Mouse (Mus musculus): ENCODE results near the gene Robo3. TPM values are rescaled to one million over a fixed set of nuclear protein-coding genes. Genes with fewer than 3 reads are reported as not detected.

The Robo3 gene
- total RNA-seq, 1 experiment from 2014 or later = 4.1 TPM

DNA sequence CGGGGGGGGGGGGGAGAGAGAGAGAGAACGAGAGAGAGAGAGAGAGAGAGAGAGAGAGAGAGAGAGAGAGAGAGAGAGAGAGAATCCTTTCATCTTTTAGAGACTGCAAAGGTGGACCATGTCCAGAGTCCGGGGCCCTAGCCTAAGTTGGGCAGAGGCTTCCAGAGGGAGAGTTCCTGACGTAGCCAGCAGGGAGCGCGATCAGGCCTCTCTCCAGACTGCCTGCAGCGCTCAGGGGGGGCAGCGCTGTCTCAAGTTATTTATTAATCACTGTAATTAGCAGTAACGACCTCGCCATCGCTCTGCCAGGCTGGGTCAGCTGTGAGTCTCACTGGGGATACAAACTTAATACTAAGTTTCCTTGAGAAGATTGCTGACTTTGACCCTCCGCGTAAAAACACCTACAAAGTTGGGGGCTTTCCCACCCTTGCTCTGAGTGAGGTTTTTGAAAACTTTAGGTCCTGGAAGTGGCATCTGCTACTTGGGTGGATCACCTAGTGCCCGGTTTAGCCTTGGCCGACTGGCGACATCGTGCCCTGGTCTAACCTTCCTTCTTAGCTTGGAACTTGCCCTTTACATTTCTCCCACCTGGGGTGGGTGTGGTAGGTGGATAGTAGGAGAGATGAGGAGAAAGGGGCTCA, 900 bp downstream of the Robo3 start:
- peak; percentile 41 for ATAC-seq (replicated peaks; ENCODE audit: low read depth, poor library complexity, severe bottlenecking)

GRCm38 (mm10) chr9:37430582-37430981, 2.5 kb downstream of the Robo3 start:
- peak; percentile 61 for ATAC-seq (replicated peaks; ENCODE audit: low read depth, poor library complexity, severe bottlenecking)

GRCm38 (mm10) chr9:37429326-37429725, 3.7 kb downstream of the Robo3 start:
- ATAC-seq (replicated peaks; ENCODE audit: low read depth, poor library complexity, severe bottlenecking) = no peak

DNA sequence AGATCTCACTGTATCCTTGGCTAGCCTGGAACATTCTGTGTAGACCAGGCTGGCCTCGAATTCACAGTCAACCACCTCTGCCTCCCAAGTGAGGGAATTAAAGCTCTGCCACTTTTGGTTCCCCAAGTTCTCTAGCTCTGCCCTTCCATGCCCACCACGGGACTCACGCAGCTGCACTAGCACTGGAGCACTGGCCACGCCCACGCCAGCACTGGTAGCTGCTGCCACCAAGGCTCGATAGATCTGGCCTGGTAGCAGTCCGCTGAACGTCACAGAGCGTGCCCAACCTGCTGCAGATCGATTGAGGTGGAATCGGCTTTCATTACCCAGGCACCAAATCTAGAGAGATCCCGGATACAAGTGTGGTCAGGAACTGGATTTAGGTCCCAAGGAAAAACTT, 11.8 kb downstream of the Robo3 start:
- peak; percentile 72 for ATAC-seq (replicated peaks; ENCODE audit: low read depth, poor library complexity, severe bottlenecking)

DNA sequence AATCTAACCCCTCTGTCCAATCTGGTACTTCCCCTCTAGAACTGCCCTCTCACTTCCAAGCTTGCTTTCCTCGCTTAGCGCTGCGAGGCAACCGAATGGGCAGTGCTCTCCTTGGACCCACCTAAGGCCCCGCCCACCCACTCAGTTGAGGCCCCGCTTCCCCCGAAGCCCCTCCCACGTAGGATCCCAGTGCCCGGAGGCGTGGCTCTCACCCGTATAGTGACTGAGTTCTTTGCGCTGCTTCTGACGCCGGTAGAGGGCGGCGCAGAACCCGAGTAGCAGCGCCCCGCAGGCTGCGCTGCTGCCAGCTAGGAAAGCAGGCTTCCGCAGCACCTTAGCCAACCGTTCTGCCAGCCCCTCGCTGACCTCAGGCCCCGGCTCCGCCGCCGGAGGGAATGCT, 12.4 kb downstream of the Robo3 start:
- peak; percentile 86 for ATAC-seq (replicated peaks; ENCODE audit: low read depth, poor library complexity, severe bottlenecking)

GRCm38 (mm10) chr9:37418791-37419190, 14.3 kb downstream of the Robo3 start:
- ATAC-seq (replicated peaks; ENCODE audit: low read depth, poor library complexity, severe bottlenecking) = no peak

DNA sequence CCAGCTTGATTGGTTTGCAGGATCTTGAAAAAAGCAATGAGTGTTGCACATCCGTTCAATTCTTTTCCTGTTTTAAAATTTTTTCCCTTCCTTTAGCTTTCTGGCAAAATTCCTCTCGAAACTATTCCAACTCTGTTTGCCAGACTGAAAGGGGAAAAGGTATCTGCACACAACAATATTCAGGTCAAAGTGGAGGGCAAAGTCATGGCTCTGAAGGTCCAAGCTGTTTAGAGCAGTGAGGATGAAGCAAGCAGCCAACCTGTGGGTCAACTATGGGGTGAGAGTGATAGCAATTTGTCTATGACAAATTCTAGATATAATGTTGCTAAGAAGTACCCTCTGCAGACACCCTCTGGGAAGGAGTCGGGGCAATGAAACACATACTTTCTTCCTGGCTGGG, 18.4 kb downstream of the Robo3 start:
- ATAC-seq (replicated peaks; ENCODE audit: low read depth, poor library complexity, severe bottlenecking) = no peak

- ATAC-seq (replicated peaks; ENCODE audit: low read depth, poor library complexity, severe bottlenecking) = no peak
These were observed 20.1 kb downstream of the Robo3 start for GRCm38 (mm10) chr9:37412989-37413388.

DNA sequence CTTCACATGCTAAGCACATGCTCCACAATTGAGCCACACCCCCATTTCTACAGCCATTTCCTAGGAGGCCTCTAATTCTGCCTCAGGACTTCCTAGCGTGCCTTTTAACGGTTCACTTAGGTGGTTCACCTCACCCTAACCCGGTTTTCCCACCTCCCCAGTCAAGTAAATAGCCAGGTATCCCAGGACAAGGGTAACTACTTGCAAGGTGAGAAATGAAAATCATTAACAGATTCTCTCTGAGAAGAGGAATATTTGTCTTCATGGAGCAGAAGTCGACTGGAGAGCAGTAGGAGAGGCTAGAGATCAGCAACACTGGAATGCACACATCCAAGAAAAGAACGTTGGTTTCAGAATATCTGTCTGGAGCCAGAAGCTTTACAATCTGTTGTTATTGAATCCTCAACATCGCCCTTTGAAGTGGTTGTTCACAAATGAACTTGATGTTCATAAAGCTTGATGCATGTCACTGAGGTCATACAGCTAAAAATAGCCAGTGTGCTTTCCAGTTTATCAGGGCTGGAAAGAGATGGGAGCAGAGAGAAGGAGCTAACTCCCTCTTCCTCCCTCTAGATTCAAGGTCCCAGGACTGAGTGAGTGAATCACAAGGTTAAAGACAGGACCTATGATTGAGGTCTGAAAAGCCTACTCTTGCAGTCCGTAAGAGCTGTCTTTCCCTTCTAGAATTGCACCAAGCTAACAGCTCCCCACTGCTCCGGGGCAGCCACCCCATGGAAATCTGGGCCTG, 23.2 kb downstream of the Robo3 start:
- ATAC-seq (replicated peaks; ENCODE audit: low read depth, poor library complexity, severe bottlenecking) = no peak

- no peak for ATAC-seq (replicated peaks; ENCODE audit: low read depth, poor library complexity, severe bottlenecking)
These were observed 25.1 kb downstream of the Robo3 start for GRCm38 (mm10) chr9:37407850-37408502.

- peak; percentile 81 for ATAC-seq (replicated peaks; ENCODE audit: low read depth, poor library complexity, severe bottlenecking)
These were observed 26.7 kb downstream of the Robo3 start for GRCm38 (mm10) chr9:37406372-37406771.

GRCm38 (mm10) chr9:37403011-37403410, 30.0 kb downstream of the Robo3 start:
- no peak for ATAC-seq (replicated peaks; ENCODE audit: low read depth, poor library complexity, severe bottlenecking)

- no peak for ATAC-seq (replicated peaks; ENCODE audit: low read depth, poor library complexity, severe bottlenecking)
These were observed 30.5 kb downstream of the Robo3 start for GRCm38 (mm10) chr9:37402501-37402900.

GRCm38 (mm10) chr9:37401802-37402201, 31.2 kb downstream of the Robo3 start, which contains the start of gene Robo4:
Gene Robo4 (plus strand): TSS chr9:37401897.
- peak; percentile 78 for ATAC-seq (replicated peaks; ENCODE audit: low read depth, poor library complexity, severe bottlenecking)

DNA sequence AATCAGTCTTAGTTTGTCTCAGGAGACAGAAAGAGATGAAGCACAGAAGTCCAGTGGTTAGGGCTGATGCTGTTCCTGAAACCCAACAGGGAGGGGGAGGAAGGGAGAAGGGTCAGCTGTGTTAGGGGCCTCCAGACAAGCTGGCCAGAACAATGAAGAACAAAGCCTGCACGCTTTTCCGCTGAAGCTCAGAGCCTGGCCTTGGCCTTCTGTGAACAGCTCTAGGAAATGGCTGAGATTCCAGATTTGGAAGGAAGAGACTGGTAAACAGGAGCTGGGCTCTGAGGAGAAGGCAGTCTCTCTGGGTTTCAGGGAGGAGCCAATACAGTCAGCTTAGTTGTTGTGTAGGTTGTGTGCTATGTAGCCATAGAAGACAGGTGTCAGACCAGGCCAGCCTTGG, 32.5 kb downstream of the Robo3 start:
- no peak for ATAC-seq (replicated peaks; ENCODE audit: low read depth, poor library complexity, severe bottlenecking)

DNA sequence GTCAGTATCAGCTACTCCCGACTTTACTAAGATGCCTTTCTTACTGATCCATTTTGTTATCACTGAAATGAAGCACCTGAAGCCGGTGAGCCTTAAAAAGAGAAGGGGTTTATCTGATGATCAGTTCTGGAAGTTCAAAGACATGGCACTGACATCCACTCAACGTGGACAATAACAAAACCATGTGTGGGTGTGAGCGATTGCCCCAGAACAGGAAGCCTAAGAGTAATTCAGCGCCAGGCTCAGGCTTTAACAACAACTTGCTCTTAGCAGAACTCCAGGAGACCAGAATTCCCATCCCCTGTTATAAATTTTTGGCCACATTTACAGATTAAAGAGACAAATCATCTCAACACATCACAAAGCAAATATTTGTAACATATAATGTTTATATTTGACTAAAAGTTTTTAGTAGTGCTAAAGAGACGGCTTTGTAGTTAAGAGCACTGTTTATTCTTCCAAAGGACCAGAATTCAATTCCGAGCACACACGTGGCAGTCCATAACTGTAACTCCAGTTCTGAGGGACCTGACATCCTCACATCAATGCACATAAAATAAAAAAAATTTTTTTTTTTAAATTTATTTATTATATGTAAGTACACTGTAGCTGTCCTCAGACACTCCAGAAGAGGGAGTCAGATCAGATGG, 39.4 kb downstream of the Robo3 start:
- no peak for ATAC-seq (replicated peaks; ENCODE audit: low read depth, poor library complexity, severe bottlenecking)

- no peak for ATAC-seq (replicated peaks; ENCODE audit: low read depth, poor library complexity, severe bottlenecking)
These were observed 41.0 kb downstream of the Robo3 start for GRCm38 (mm10) chr9:37392071-37392470.

DNA sequence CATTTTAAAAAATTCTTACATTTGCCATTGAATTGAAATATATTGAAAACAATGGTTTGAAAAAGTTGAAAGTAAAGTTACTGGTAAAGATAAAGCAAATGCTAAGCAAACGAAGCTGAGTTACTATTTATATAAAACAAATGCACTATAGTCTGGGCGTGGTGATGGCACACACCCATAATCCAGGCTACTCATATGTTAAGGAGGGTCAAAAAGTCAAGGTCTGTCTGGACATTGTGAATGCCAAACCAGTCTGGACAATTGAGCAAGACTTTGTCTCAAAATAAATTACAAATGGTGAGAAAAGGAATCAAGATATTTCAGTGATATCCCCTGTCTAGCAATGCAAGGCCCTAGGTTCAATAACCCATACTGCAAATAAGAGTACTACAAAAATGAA, 42.2 kb downstream of the Robo3 start:
- no peak for ATAC-seq (replicated peaks; ENCODE audit: low read depth, poor library complexity, severe bottlenecking)

DNA sequence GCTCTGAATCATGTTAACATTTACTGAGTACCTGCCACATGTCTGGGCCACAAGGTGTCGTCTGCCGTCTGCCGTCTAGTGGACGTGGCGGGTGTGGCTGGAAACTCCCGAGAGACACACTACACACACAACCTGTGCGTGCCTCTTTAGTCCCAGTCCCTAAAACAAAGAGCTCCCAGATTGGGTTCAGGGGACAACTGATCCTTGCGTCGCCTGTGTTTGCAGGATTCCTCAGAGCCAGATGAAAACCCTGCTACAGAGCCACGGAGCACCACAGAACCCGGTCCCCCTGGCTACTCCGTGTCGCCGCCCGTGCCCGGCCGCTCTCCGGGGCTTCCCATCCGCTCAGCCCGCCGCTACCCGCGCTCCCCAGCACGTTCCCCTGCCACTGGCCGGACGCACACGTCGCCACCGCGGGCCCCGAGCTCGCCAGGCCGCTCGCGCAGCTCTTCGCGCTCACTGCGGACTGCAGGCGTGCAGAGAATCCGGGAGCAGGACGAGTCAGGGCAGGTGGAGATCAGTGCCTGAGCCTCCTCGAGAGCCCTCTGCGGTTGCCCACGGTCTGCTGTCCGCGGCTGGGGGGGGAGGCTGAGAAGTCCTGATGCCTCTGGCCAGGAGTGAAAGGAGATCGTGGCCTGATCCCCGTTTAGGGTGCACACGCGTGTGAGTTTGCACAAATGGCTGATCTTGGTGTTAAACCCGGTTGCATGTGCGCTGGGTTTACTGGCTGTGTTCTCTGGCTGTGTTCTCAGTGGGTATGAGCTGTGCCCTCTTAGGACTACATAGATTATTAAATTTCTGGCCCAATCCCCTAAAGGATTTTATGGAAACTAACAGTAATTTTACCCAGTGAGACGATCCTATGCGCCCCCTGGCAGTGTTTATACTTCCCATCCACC, 48.5 kb downstream of the Robo3 start:
- peak; percentile 75 for ATAC-seq (replicated peaks; ENCODE audit: low read depth, poor library complexity, severe bottlenecking)

- no peak for ATAC-seq (replicated peaks; ENCODE audit: low read depth, poor library complexity, severe bottlenecking)
These were observed 49.9 kb downstream of the Robo3 start for GRCm38 (mm10) chr9:37383161-37383560.
